Comparison of ENCODE assay signal across 9 mouse cellular contexts in genomic region chr12:40499627-40500329, GRCm38 (mm10). TPM values are rescaled to one million over a fixed set of nuclear protein-coding genes. Genes with fewer than 3 reads are reported as not detected.
DNase-seq lines count a peak whose midpoint lies in the region; ATAC-seq and TF ChIP-seq lines count a peak whose summit lies in the region.
"Had no signal": no experiment of that assay in that cellular context is flagged by ENCODE, and none has a peak within 500 bp of the region (broad histone marks: within the 10 kb centered on the region; RNA-seq: fewer than 3 reads in every experiment).

No protein-coding gene starts in this region.

- H3K4me2 ChIP-seq in intestine, embryonic 15.5 days (replicated peaks): no peak overlapping the region
- no peak overlapping the region for H3K4me2 ChIP-seq in intestine, postnatal 0 days (replicated peaks; ENCODE audit: low read depth)
- no peak overlapping the region for H3K4me2 ChIP-seq in heart, postnatal 0 days (ENCODE audit: low read depth, low read length)
- H3K4me2 ChIP-seq in lung, postnatal 0 days (replicated peaks; ENCODE audit: low read depth, low read length): no peak overlapping the region; the same call in 1 of the 2 replicates
- H3K4me2 ChIP-seq in neural tube, embryonic 15.5 days: no peak overlapping the region

- H3K9ac ChIP-seq in intestine, embryonic 15.5 days: no peak overlapping the region
- H3K9ac ChIP-seq in intestine, postnatal 0 days (ENCODE audit: low read depth, low read length): no peak overlapping the region
- no peak overlapping the region for H3K9ac ChIP-seq in heart, postnatal 0 days (replicated peaks; ENCODE audit: low read depth, low read length)
- H3K9ac ChIP-seq in lung, postnatal 0 days (replicated peaks; ENCODE audit: low read depth): no peak overlapping the region
- no peak overlapping the region for H3K9ac ChIP-seq in neural tube, embryonic 15.5 days (replicated peaks)

- H3K27me3 ChIP-seq in intestine, embryonic 15.5 days (replicated peaks): no peaks in the 10 kb centered on the region
- H3K27me3 ChIP-seq in intestine, postnatal 0 days (replicated peaks; ENCODE audit: control insufficient read depth, insufficient read depth, low read length): no peaks in the 10 kb centered on the region
- no peaks in the 10 kb centered on the region for H3K27me3 ChIP-seq in heart, postnatal 0 days (ENCODE audit: control insufficient read depth, insufficient read depth, low read length)
- no peaks in the 10 kb centered on the region for H3K27me3 ChIP-seq in lung, postnatal 0 days (replicated peaks; ENCODE audit: insufficient read depth, low read length)
- no peaks in the 10 kb centered on the region for H3K27me3 ChIP-seq in neural tube, embryonic 15.5 days (replicated peaks)
- H3K27me3 ChIP-seq: Patski had no signal

- H3K4me3 ChIP-seq in intestine, embryonic 15.5 days (replicated peaks): no peak overlapping the region
- no peak overlapping the region for H3K4me3 ChIP-seq in intestine, postnatal 0 days (ENCODE audit: low read depth, low read length)
- H3K4me3 ChIP-seq in heart, postnatal 0 days (ENCODE audit: low read depth, low read length): no peak overlapping the region
- no peak overlapping the region for H3K4me3 ChIP-seq in lung, postnatal 0 days (ENCODE audit: low read depth, low read length)
- no peak overlapping the region for H3K4me3 ChIP-seq in neural tube, embryonic 15.5 days (replicated peaks)

- TF ChIP-seq EP300 in heart, postnatal 0 days (IDR thresholded peaks at IDR 0.05; ENCODE audit: low read depth): no peak
- TF ChIP-seq EP300 in lung, postnatal 0 days (IDR thresholded peaks at IDR 0.05): peak; percentile 30; the same call in 1 of the 2 replicates

- H3K36me3 ChIP-seq in intestine, embryonic 15.5 days: no peaks in the 10 kb centered on the region
- no peaks in the 10 kb centered on the region for H3K36me3 ChIP-seq in intestine, postnatal 0 days (ENCODE audit: control insufficient read depth, insufficient read depth)
- no peaks in the 10 kb centered on the region for H3K36me3 ChIP-seq in heart, postnatal 0 days (replicated peaks; ENCODE audit: control insufficient read depth, insufficient read depth, low read length)
- H3K36me3 ChIP-seq in lung, postnatal 0 days (ENCODE audit: insufficient read depth, low read length): no peaks in the 10 kb centered on the region
- H3K36me3 ChIP-seq in neural tube, embryonic 15.5 days: no peaks in the 10 kb centered on the region

- TF ChIP-seq CTCF in intestine, postnatal 0 days (IDR thresholded peaks at IDR 0.05; ENCODE audit: low read depth): no peak
- TF ChIP-seq CTCF in heart, postnatal 0 days (IDR thresholded peaks at IDR 0.05; ENCODE audit: low read depth): no peak
- no peak for TF ChIP-seq CTCF in lung, postnatal 0 days (IDR thresholded peaks at IDR 0.05)

- no peaks in the 10 kb centered on the region for H3K9me3 ChIP-seq in intestine, embryonic 15.5 days
- no peaks in the 10 kb centered on the region for H3K9me3 ChIP-seq in intestine, postnatal 0 days (ENCODE audit: control insufficient read depth)
- H3K9me3 ChIP-seq in heart, postnatal 0 days (replicated peaks; ENCODE audit: control insufficient read depth, low read length): no peaks in the 10 kb centered on the region
- no peaks in the 10 kb centered on the region for H3K9me3 ChIP-seq in lung, postnatal 0 days (ENCODE audit: low read length)
- no peaks in the 10 kb centered on the region for H3K9me3 ChIP-seq in neural tube, embryonic 15.5 days (replicated peaks)

- 45% methylated on average over 5 of the region's 5 CpGs for WGBS in intestine, embryonic 15.5 days
- WGBS in intestine, postnatal 0 days: 53% methylated on average over 5 of the region's 5 CpGs
- WGBS in heart, postnatal 0 days: 47% methylated on average over 5 of the region's 5 CpGs
- 31% methylated on average over 5 of the region's 5 CpGs for WGBS in lung, postnatal 0 days
- WGBS in neural tube, embryonic 15.5 days: 76% methylated on average over 5 of the region's 5 CpGs

- ATAC-seq in intestine, embryonic 15.5 days: peak; percentile 69; the same call in 1 of the 2 replicates
- no peak for ATAC-seq in intestine, postnatal 0 days
- peak; percentile 84 for ATAC-seq in heart, postnatal 0 days (ENCODE audit: insufficient read depth, low read depth)
- ATAC-seq in lung, postnatal 0 days: peak; percentile 95
- no peak for ATAC-seq in neural tube, embryonic 15.5 days (ENCODE audit: low FRiP score)
- ATAC-seq: Patski had no signal

- H3K27ac ChIP-seq in intestine, embryonic 15.5 days: no peak overlapping the region
- no peak overlapping the region for H3K27ac ChIP-seq in intestine, postnatal 0 days (ENCODE audit: low read depth, low read length)
- 0 out of 2 replicates have a peak overlapping the region, but pooled peaks have one; percentile 11 for H3K27ac ChIP-seq in heart, postnatal 0 days (ENCODE audit: low read depth)
- peak overlapping the region; percentile 65 for H3K27ac ChIP-seq in lung, postnatal 0 days (ENCODE audit: low read length)
- no peak overlapping the region for H3K27ac ChIP-seq in neural tube, embryonic 15.5 days (replicated peaks)

- H3K4me1 ChIP-seq in intestine, embryonic 15.5 days (replicated peaks): peaks cover 5% of the 10 kb centered on the region; the same call in 1 of the 2 replicates
- H3K4me1 ChIP-seq in intestine, postnatal 0 days (replicated peaks; ENCODE audit: control insufficient read depth, insufficient read depth, low read length): no peaks in the 10 kb centered on the region
- H3K4me1 ChIP-seq in heart, postnatal 0 days (ENCODE audit: control insufficient read depth, insufficient read depth): peaks cover 23% of the 10 kb centered on the region
- peaks cover 14% of the 10 kb centered on the region; the same call in 1 of the 2 replicates for H3K4me1 ChIP-seq in lung, postnatal 0 days (ENCODE audit: insufficient read depth, low read depth, low read length)
- peaks cover 47% of the 10 kb centered on the region for H3K4me1 ChIP-seq in neural tube, embryonic 15.5 days

- peak; percentile 70 to 76 for DNase-seq in cerebellum, postnatal 25 days
- DNase-seq in heart, postnatal 0 days (ENCODE audit: low spot score): peak; percentile 55
- DNase-seq in lung, postnatal 0 days (ENCODE audit: low spot score): peak; percentile 96
- DNase-seq in right cerebral cortex, postnatal 36 days (ENCODE audit: low spot score in 2 of 2): no peak
- DNase-seq in c-Kit-positive CD71-positive TER-119-positive erythroid progenitor cells, embryonic 14.5 days (ENCODE audit: low spot score): no peak

RNA-seq across cellular contexts. Expression of gene Dock4, which starts 54.0 kb away (rescaled TPM):
- 5.7 and 7.1 TPM in 2 replicates for polyA plus RNA-seq in intestine, embryonic 15.5 days (2015; fragmentation: Nextera tagmentation; extraction: Ambion mirVana)
- 1.8 and 2.6 TPM in 2 replicates for polyA plus RNA-seq in intestine, postnatal 0 days (2015; fragmentation: Nextera tagmentation; extraction: Ambion mirVana)
- total RNA-seq in heart, postnatal 0 days (2014; rRNA removed; ENCODE audit: low replicate concordance): 6.1 and 9.2 TPM in 2 replicates
- 4.2 and 4.4 TPM in 2 replicates for polyA plus RNA-seq in heart, postnatal 0 days (2015; fragmentation: Nextera tagmentation; extraction: Ambion mirVana)
- 18.5 and 23.4 TPM in 2 replicates for polyA plus RNA-seq in lung, postnatal 0 days (2015; fragmentation: Nextera tagmentation; extraction: Ambion mirVana)
- polyA plus RNA-seq in neural tube, embryonic 15.5 days (2015; fragmentation: Nextera tagmentation; extraction: Ambion mirVana): 25.4 and 34.6 TPM in 2 replicates

RNA-seq across cellular contexts. Expression of gene Zfp277, which starts 54.1 kb away (rescaled TPM):
- 31.4 and 34.3 TPM in 2 replicates for polyA plus RNA-seq in intestine, embryonic 15.5 days (2015; fragmentation: Nextera tagmentation; extraction: Ambion mirVana)
- polyA plus RNA-seq in intestine, postnatal 0 days (2015; fragmentation: Nextera tagmentation; extraction: Ambion mirVana): 19.5 and 19.9 TPM in 2 replicates
- total RNA-seq in heart, postnatal 0 days (2014; rRNA removed; ENCODE audit: low replicate concordance): 17.9 and 23.4 TPM in 2 replicates
- polyA plus RNA-seq in heart, postnatal 0 days (2015; fragmentation: Nextera tagmentation; extraction: Ambion mirVana): 22.5 and 24.9 TPM in 2 replicates
- 25.8 and 30.1 TPM in 2 replicates for polyA plus RNA-seq in lung, postnatal 0 days (2015; fragmentation: Nextera tagmentation; extraction: Ambion mirVana)
- 28.0 and 30.5 TPM in 2 replicates for polyA plus RNA-seq in neural tube, embryonic 15.5 days (2015; fragmentation: Nextera tagmentation; extraction: Ambion mirVana)

Comparison
In these comparisons a context has a peak if more than half of its experiments do, and no peak if none do; other contexts are left out.
1. ATAC-seq: peak in intestine, embryonic 15.5 days (single experiment), heart, postnatal 0 days (single experiment) and lung, postnatal 0 days (single experiment); none in intestine, postnatal 0 days (single experiment) and neural tube, embryonic 15.5 days (single experiment).
2. H3K27ac ChIP-seq: peak in heart, postnatal 0 days (single experiment) and lung, postnatal 0 days (single experiment); none in intestine, embryonic 15.5 days (single experiment), intestine, postnatal 0 days (single experiment) and neural tube, embryonic 15.5 days (single experiment).
3. DNase-seq: peak in cerebellum, postnatal 25 days (2 of 2), heart, postnatal 0 days (single experiment) and lung, postnatal 0 days (single experiment); none in right cerebral cortex, postnatal 36 days (0 of 2) and c-Kit-positive CD71-positive TER-119-positive erythroid progenitor cells, embryonic 14.5 days (single experiment).